Mouse (Mus musculus): ENCODE data around the gene Socs7. TPM values are rescaled to one million over a fixed set of nuclear protein-coding genes. Genes with fewer than 3 reads are reported as not detected.

Gene Socs7
- total and polyA plus RNA-seq, 2 experiments, result 3.7 to 4.0 TPM

DNA sequence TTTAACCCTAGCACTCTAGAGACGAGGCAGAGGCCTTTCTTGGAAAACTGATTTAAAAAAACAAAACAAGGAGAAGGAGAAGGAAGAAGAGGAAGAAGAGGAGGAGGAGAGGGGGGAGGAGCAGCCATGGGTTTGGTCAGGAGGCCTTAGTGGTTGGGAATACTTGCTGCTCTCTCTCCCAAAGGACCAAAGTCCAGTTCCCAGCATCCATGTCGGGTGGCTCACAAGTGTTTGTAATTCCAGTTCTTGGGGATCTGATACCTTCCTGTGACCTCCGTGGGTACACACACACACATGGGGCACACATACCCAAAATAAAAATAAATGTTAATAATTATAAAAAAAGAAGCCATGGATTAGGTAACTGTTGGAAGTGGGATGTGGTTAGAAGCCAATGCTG lies 17.7 kb downstream of the Socs7 start:
- Histone ChIP-seq H3K79me2 (ENCODE audit: control insufficient read depth, insufficient read depth, low read length) (no peaks in the 10 kb centered on the region; the same call in 1 of the 2 replicates), H3K9ac (ENCODE audit: low read depth, low read length) (no peak overlapping the region), H3K27ac (replicated peaks; ENCODE audit: insufficient read depth, low read depth, low read length) (0 out of 2 replicates have a peak overlapping the region, but pooled peaks have one; percentile 10), H3K4me1 (ENCODE audit: control insufficient read depth, insufficient read depth, low read length) (peaks cover 13% of the 10 kb centered on the region), H3K27me3 (ENCODE audit: control insufficient read depth, insufficient read depth, low read length) (no peaks in the 10 kb centered on the region), H3K4me3 (ENCODE audit: insufficient read depth, low read depth, low read length) (no peak overlapping the region), H3K36me3 (ENCODE audit: control insufficient read depth, insufficient read depth, low read length) (peaks cover 31% of the 10 kb centered on the region)
- 32% methylated on average over 3 of the region's 3 CpGs for WGBS
- TF ChIP-seq CTCF (IDR thresholded peaks at IDR 0.05; ENCODE audit: low read depth, low read length) (no peak), POLR2A (IDR thresholded peaks at IDR 0.05; ENCODE audit: extremely low read depth, insufficient read depth, low read length) (no peak)
- peak; percentile 89 for DNase-seq (ENCODE audit: extremely low read depth, low read depth, low spot score)

DNA sequence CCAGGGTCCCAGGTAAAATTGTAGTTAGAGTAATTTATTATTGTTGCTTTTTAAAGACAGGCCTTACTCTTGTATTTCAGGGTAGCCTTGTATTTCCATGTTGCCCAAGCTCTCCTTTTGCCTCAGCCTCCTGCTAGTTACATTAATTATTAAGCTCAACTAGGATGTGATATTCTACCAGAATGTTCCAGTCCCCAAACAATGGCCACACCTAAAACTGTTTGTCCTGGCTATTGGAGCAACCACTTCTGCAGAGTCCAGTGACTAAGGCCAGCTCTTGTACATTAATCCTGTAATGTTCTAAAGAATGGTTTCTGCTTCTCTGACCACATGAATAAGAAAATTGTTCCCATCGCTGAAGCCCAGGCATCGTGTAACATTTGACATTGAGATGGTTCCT lies 20.7 kb downstream of the Socs7 start:
- WGBS, result 91% methylated on average over 2 of the region's 2 CpGs
- H3K4me3 ChIP-seq (ENCODE audit: insufficient read depth, low read depth, low read length), result no peak overlapping the region
- H3K27me3 ChIP-seq (ENCODE audit: control insufficient read depth, insufficient read depth, low read length), result no peaks in the 10 kb centered on the region
- H3K27ac ChIP-seq (replicated peaks; ENCODE audit: insufficient read depth, low read depth, low read length), result peak overlapping the region; percentile 47
- peaks cover 34% of the 10 kb centered on the region for H3K36me3 ChIP-seq (ENCODE audit: control insufficient read depth, insufficient read depth, low read length)
- H3K9ac ChIP-seq (ENCODE audit: low read depth, low read length), result no peak overlapping the region
- TF ChIP-seq CTCF (IDR thresholded peaks at IDR 0.05; ENCODE audit: low read depth, low read length) (no peak), POLR2A (IDR thresholded peaks at IDR 0.05; ENCODE audit: extremely low read depth, insufficient read depth, low read length) (no peak)
- H3K79me2 ChIP-seq (ENCODE audit: control insufficient read depth, insufficient read depth, low read length), result no peaks in the 10 kb centered on the region
- DNase-seq (ENCODE audit: extremely low read depth, low read depth, low spot score), result peak; percentile 82
- peaks cover 13% of the 10 kb centered on the region for H3K4me1 ChIP-seq (ENCODE audit: control insufficient read depth, insufficient read depth, low read length)

DNA sequence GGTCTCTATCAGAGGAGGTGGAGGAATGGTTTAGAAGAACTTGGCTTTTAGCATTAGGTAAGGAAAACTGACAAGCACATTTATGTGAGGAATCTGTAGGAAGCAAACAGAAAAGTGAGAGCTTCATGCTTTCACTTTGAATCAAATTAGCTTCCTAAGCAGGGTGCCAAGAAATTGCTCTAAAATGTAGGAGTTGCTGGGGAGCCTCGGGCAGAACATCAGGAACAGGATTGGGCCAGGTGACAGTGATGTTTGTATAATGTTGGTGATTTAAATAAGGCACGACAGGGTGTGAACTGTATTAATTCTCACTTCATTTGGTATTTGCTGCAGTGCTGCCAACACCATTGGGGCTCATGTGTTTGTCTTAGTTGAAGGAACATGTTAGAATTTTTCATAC lies 21.4 kb downstream of the Socs7 start:
- peaks cover 13% of the 10 kb centered on the region for H3K4me1 ChIP-seq (ENCODE audit: control insufficient read depth, insufficient read depth, low read length)
- whole genome bisulfite sequencing, result 63% methylated on average over 2 of the region's 2 CpGs
- no peaks in the 10 kb centered on the region for H3K27me3 ChIP-seq (ENCODE audit: control insufficient read depth, insufficient read depth, low read length)
- no peak overlapping the region for H3K9ac ChIP-seq (ENCODE audit: low read depth, low read length)
- no peak overlapping the region; the same call in 1 of the 2 replicates for H3K27ac ChIP-seq (replicated peaks; ENCODE audit: insufficient read depth, low read depth, low read length)
- peaks cover 32% of the 10 kb centered on the region for H3K36me3 ChIP-seq (ENCODE audit: control insufficient read depth, insufficient read depth, low read length)
- no peak for DNase-seq (ENCODE audit: extremely low read depth, low read depth, low spot score)
- no peaks in the 10 kb centered on the region for H3K79me2 ChIP-seq (ENCODE audit: control insufficient read depth, insufficient read depth, low read length)
- TF ChIP-seq POLR2A (IDR thresholded peaks at IDR 0.05; ENCODE audit: extremely low read depth, insufficient read depth, low read length), result no peak
- no peak for TF ChIP-seq CTCF (IDR thresholded peaks at IDR 0.05; ENCODE audit: low read depth, low read length)
- H3K4me3 ChIP-seq (ENCODE audit: insufficient read depth, low read depth, low read length), result no peak overlapping the region

GRCm38 (mm10) chr11:97387811-97388210 lies 25.5 kb downstream of the Socs7 start:
- Histone ChIP-seq H3K27ac (replicated peaks; ENCODE audit: insufficient read depth, low read depth, low read length) (no peak overlapping the region), H3K9ac (ENCODE audit: low read depth, low read length) (no peak overlapping the region), H3K4me1 (ENCODE audit: control insufficient read depth, insufficient read depth, low read length) (peaks cover 3% of the 10 kb centered on the region), H3K79me2 (ENCODE audit: control insufficient read depth, insufficient read depth, low read length) (no peaks in the 10 kb centered on the region), H3K27me3 (ENCODE audit: control insufficient read depth, insufficient read depth, low read length) (no peaks in the 10 kb centered on the region), H3K36me3 (ENCODE audit: control insufficient read depth, insufficient read depth, low read length) (peaks cover 48% of the 10 kb centered on the region), H3K4me3 (ENCODE audit: insufficient read depth, low read depth, low read length) (no peak overlapping the region)
- DNase-seq (ENCODE audit: extremely low read depth, low read depth, low spot score), result no peak
- no peak for TF ChIP-seq CTCF (IDR thresholded peaks at IDR 0.05; ENCODE audit: low read depth, low read length)
- no peak for TF ChIP-seq POLR2A (IDR thresholded peaks at IDR 0.05; ENCODE audit: extremely low read depth, insufficient read depth, low read length)
- WGBS, result 94% methylated on average over 2 of the region's 2 CpGs

GRCm38 (mm10) chr11:97389127-97389526 lies 26.8 kb downstream of the Socs7 start:
- Histone ChIP-seq H3K36me3 (ENCODE audit: control insufficient read depth, insufficient read depth, low read length) (peaks cover 37% of the 10 kb centered on the region), H3K27me3 (ENCODE audit: control insufficient read depth, insufficient read depth, low read length) (no peaks in the 10 kb centered on the region), H3K79me2 (ENCODE audit: control insufficient read depth, insufficient read depth, low read length) (no peaks in the 10 kb centered on the region), H3K9ac (ENCODE audit: low read depth, low read length) (no peak overlapping the region), H3K27ac (replicated peaks; ENCODE audit: insufficient read depth, low read depth, low read length) (no peak overlapping the region), H3K4me1 (ENCODE audit: control insufficient read depth, insufficient read depth, low read length) (no peaks in the 10 kb centered on the region), H3K4me3 (ENCODE audit: insufficient read depth, low read depth, low read length) (no peak overlapping the region)
- WGBS, result 95% methylated on average over 8 of the region's 8 CpGs
- TF ChIP-seq CTCF (IDR thresholded peaks at IDR 0.05; ENCODE audit: low read depth, low read length) (no peak), POLR2A (IDR thresholded peaks at IDR 0.05; ENCODE audit: extremely low read depth, insufficient read depth, low read length) (no peak)
- no peak for DNase-seq (ENCODE audit: extremely low read depth, low read depth, low spot score)

- Histone ChIP-seq H3K27me3 (ENCODE audit: control insufficient read depth, insufficient read depth, low read length) (no peaks in the 10 kb centered on the region), H3K36me3 (ENCODE audit: control insufficient read depth, insufficient read depth, low read length) (peaks cover 23% of the 10 kb centered on the region), H3K27ac (replicated peaks; ENCODE audit: insufficient read depth, low read depth, low read length) (no peak overlapping the region), H3K4me1 (ENCODE audit: control insufficient read depth, insufficient read depth, low read length) (no peaks in the 10 kb centered on the region), H3K9ac (ENCODE audit: low read depth, low read length) (no peak overlapping the region), H3K79me2 (ENCODE audit: control insufficient read depth, insufficient read depth, low read length) (no peaks in the 10 kb centered on the region), H3K4me3 (ENCODE audit: insufficient read depth, low read depth, low read length) (no peak overlapping the region)
- no peak for DNase-seq (ENCODE audit: extremely low read depth, low read depth, low spot score)
- TF ChIP-seq POLR2A (IDR thresholded peaks at IDR 0.05; ENCODE audit: extremely low read depth, insufficient read depth, low read length) (no peak), CTCF (IDR thresholded peaks at IDR 0.05; ENCODE audit: low read depth, low read length) (no peak)
- WGBS, result 91% methylated on average over 11 of the region's 11 CpGs
Measured at GRCm38 (mm10) chr11:97393658-97394057, 31.3 kb downstream of the Socs7 start.

All from liver, adult 2 months (tissue).